Mouse (Mus musculus): ENCODE data around the gene 2010111I01Rik. TPM values are rescaled to one million over a fixed set of nuclear protein-coding genes. Genes with fewer than 3 reads are reported as not detected.

2010111I01Rik gene
- polyA plus RNA-seq, 2 experiments = 10.7 to 13.6 TPM

DNA sequence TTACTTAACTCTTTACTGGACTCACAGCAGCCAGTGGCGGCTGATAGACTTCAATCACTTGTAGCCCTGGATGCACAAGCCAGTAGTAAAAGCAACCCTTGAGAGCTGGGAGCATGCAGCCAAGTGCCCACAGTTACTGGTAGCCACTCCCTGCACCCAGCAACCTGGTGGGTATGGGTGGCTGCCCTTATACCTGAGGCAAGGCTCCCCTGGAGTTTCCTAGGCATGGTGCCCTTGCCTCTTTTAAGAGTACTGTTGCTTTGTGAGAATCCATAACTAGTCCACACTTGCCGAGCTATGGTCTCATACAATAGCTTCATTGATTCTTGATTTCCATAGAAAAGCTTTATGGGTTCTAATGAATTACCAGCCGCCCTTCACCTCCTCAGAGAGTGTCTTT lies 279.7 kb downstream of the 2010111I01Rik start:
- H3K9me3 ChIP-seq (ENCODE audit: control insufficient read depth, low read length) = no peaks in the 10 kb centered on the region
- 77% methylated on average over 3 of the region's 3 CpGs for WGBS (ENCODE audit: insufficient replicate concordance)
- ATAC-seq (ENCODE audit: insufficient read depth) = no peak
- DNase-seq (ENCODE audit: low read depth in 3 of 3, low spot score in 3 of 3) = no peak
- no peak overlapping the region for H3K4me2 ChIP-seq (ENCODE audit: low read depth)
- H3K27ac ChIP-seq = no peak overlapping the region
- no peak overlapping the region for H3K9ac ChIP-seq (replicated peaks)
- no peak overlapping the region for H3K4me3 ChIP-seq (ENCODE audit: insufficient read depth in 1 of 2, low read depth in 2 of 2, low read length in 2 of 2)
- H3K36me3 ChIP-seq (replicated peaks; ENCODE audit: control insufficient read depth, insufficient read depth, low read depth) = no peaks in the 10 kb centered on the region
- no peaks in the 10 kb centered on the region for H3K27me3 ChIP-seq (ENCODE audit: control insufficient read depth, insufficient read depth, low read length)
- TF ChIP-seq EP300 (IDR thresholded peaks at IDR 0.05; ENCODE audit: low read depth) = no peak
- no peak for TF ChIP-seq CTCF (IDR thresholded peaks at IDR 0.05; ENCODE audit: low read depth)
- peaks cover 3 to 6% of the 10 kb centered on the region in 2 experiments; a peak in 3 of 4 replicates for H3K4me1 ChIP-seq (replicated peaks; ENCODE audit: control insufficient read depth in 2 of 2, insufficient read depth in 2 of 2, low read length in 1 of 2)

DNA sequence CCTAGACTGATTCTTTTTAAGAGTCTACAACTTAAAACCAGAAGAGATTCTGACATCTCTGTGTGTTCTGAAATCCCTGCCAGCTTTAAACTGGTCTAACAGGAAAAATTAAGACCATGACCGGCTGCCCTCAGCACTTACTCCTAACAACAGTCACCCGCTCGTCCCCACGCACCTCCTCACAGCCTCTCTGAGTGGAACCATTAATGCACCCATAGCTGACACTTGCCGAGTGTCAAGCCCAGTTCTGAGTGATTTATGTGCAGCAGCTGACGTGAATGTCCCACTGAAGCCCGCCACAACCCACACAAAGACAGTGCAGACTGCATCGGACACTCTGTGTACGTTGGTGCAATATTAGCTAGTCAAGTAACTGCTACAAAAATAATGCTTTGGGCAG lies 280.5 kb downstream of the 2010111I01Rik start:
- H3K36me3 ChIP-seq (replicated peaks; ENCODE audit: control insufficient read depth, insufficient read depth, low read depth) = no peaks in the 10 kb centered on the region
- no peak overlapping the region for H3K4me3 ChIP-seq (ENCODE audit: insufficient read depth in 1 of 2, low read depth in 2 of 2, low read length in 2 of 2)
- WGBS (ENCODE audit: insufficient replicate concordance) = 75% methylated on average over 9 of the region's 9 CpGs
- no peak overlapping the region for H3K4me2 ChIP-seq (ENCODE audit: low read depth)
- ATAC-seq (ENCODE audit: insufficient read depth) (no peak), DNase-seq (ENCODE audit: low read depth in 3 of 3, low spot score in 3 of 3) (no peak)
- H3K27me3 ChIP-seq (ENCODE audit: control insufficient read depth, insufficient read depth, low read length) = no peaks in the 10 kb centered on the region
- H3K9ac ChIP-seq (replicated peaks) = no peak overlapping the region
- no peaks in the 10 kb centered on the region for H3K9me3 ChIP-seq (ENCODE audit: control insufficient read depth, low read length)
- TF ChIP-seq CTCF (IDR thresholded peaks at IDR 0.05; ENCODE audit: low read depth) = no peak
- TF ChIP-seq EP300 (IDR thresholded peaks at IDR 0.05; ENCODE audit: low read depth) = no peak
- H3K27ac ChIP-seq = no peak overlapping the region
- peaks cover 3 to 6% of the 10 kb centered on the region in 2 experiments; a peak in 3 of 4 replicates for H3K4me1 ChIP-seq (replicated peaks; ENCODE audit: control insufficient read depth in 2 of 2, insufficient read depth in 2 of 2, low read length in 1 of 2)

DNA sequence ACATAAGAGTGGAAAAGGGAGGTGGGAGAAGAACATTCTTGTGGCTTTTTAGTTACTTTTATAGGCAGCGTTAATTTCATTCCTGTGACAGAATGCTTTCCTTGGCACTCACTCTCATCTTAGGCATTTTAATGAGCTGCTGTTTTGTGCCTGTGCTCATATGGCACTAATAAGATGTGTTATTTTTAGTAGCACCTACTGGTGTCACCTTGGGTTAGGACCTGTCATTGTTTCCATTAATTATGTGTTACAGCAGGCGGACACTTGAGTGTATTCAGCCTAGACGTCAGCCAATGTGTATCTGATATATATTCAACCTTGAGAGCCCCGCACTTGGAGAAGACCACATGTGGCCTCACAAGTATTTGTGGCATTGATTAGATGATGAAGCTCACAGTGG lies 281.1 kb downstream of the 2010111I01Rik start:
- H3K9ac ChIP-seq (replicated peaks) = no peak overlapping the region
- H3K4me1 ChIP-seq (replicated peaks; ENCODE audit: control insufficient read depth in 2 of 2, insufficient read depth in 2 of 2, low read length in 1 of 2) = peaks cover 1 to 5% of the 10 kb centered on the region in 2 experiments; a peak in 3 of 4 replicates
- H3K27me3 ChIP-seq (ENCODE audit: control insufficient read depth, insufficient read depth, low read length) = no peaks in the 10 kb centered on the region
- DNase-seq (ENCODE audit: low read depth in 3 of 3, low spot score in 3 of 3) (no peak), ATAC-seq (ENCODE audit: insufficient read depth) (no peak)
- H3K27ac ChIP-seq = no peak overlapping the region
- no peak overlapping the region for H3K4me3 ChIP-seq (ENCODE audit: insufficient read depth in 1 of 2, low read depth in 2 of 2, low read length in 2 of 2)
- H3K9me3 ChIP-seq (ENCODE audit: control insufficient read depth, low read length) = no peaks in the 10 kb centered on the region
- WGBS (ENCODE audit: insufficient replicate concordance) = 72% methylated on average over 4 of the region's 4 CpGs
- TF ChIP-seq CTCF (IDR thresholded peaks at IDR 0.05; ENCODE audit: low read depth) (no peak), EP300 (IDR thresholded peaks at IDR 0.05; ENCODE audit: low read depth) (no peak)
- H3K4me2 ChIP-seq (ENCODE audit: low read depth) = no peak overlapping the region
- H3K36me3 ChIP-seq (replicated peaks; ENCODE audit: control insufficient read depth, insufficient read depth, low read depth) = no peaks in the 10 kb centered on the region

DNA sequence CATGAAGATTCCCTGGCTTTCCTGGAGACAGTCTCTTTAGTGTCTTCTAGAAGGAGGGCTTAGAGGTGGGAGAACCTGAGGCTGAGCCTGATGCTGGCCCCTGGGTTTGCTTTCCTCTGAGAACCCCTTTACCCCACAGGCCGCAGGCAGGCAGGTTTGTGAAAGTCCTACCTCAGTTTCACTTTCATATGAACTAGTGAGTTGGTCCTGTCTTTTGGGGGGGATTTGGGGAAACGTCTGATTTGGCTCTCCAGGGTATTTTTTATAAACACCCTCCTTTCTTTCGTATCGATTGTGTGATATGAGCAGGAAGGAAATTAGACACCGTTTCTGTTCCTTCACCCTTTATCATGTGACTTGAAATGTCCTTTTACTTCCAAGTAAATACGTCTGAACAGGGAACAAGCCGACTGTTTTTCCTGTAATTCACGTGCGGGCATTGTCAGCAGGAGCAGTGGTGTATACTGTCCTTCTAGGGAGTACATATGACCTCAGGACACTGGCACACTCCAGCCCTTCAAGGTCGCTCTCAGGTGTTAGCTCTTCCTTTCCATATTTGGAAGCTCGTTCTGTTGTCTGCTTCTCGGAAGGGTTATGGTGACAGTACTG lies 281.7 kb downstream of the 2010111I01Rik start:
- DNase-seq (ENCODE audit: low read depth in 3 of 3, low spot score in 3 of 3) (no peak), ATAC-seq (ENCODE audit: insufficient read depth) (no peak)
- Histone ChIP-seq H3K4me2 (ENCODE audit: low read depth) (no peak overlapping the region), H3K4me3 (ENCODE audit: insufficient read depth in 1 of 2, low read depth in 2 of 2, low read length in 2 of 2) (no peak overlapping the region), H3K36me3 (replicated peaks; ENCODE audit: control insufficient read depth, insufficient read depth, low read depth) (no peaks in the 10 kb centered on the region), H3K4me1 (replicated peaks; ENCODE audit: control insufficient read depth in 2 of 2, insufficient read depth in 2 of 2, low read length in 1 of 2) (peaks cover 0 to 3% of the 10 kb centered on the region in 2 experiments; a peak in 2 of 4 replicates), H3K9me3 (ENCODE audit: control insufficient read depth, low read length) (no peaks in the 10 kb centered on the region), H3K9ac (replicated peaks) (no peak overlapping the region), H3K27me3 (ENCODE audit: control insufficient read depth, insufficient read depth, low read length) (no peaks in the 10 kb centered on the region), H3K27ac (no peak overlapping the region)
- WGBS (ENCODE audit: insufficient replicate concordance) = 64% methylated on average over 12 of the region's 12 CpGs
- TF ChIP-seq EP300 (IDR thresholded peaks at IDR 0.05; ENCODE audit: low read depth) (no peak), CTCF (IDR thresholded peaks at IDR 0.05; ENCODE audit: low read depth) (no peak)

DNA sequence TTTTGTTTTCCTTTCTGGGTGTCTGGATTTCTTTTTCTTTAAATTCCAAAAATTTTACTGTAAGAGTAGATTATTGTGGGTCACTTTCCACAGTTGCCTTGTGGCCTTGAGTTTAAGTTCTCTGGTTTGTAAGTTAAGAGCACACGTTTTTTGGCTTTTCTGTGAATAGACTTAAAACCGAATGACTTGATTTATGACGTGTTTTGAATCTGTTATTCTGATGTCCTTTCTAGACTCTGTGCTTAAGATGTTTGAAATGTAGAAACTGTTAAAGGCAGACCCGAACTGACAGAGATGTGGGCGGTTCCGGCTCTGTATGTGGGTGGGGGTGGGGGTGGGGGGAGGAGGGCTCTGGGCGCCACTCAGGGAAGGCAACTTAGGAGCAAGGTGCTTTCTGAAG lies 282.3 kb downstream of the 2010111I01Rik start:
- 62% methylated on average over 7 of the region's 7 CpGs for WGBS (ENCODE audit: insufficient replicate concordance)
- Histone ChIP-seq H3K4me2 (ENCODE audit: low read depth) (no peak overlapping the region), H3K9me3 (ENCODE audit: control insufficient read depth, low read length) (no peaks in the 10 kb centered on the region), H3K9ac (replicated peaks) (no peak overlapping the region), H3K27me3 (ENCODE audit: control insufficient read depth, insufficient read depth, low read length) (no peaks in the 10 kb centered on the region), H3K36me3 (replicated peaks; ENCODE audit: control insufficient read depth, insufficient read depth, low read depth) (no peaks in the 10 kb centered on the region), H3K4me3 (ENCODE audit: insufficient read depth in 1 of 2, low read depth in 2 of 2, low read length in 2 of 2) (no peak overlapping the region), H3K27ac (no peak overlapping the region), H3K4me1 (replicated peaks; ENCODE audit: control insufficient read depth in 2 of 2, insufficient read depth in 2 of 2, low read length in 1 of 2) (no peaks in the 10 kb centered on the region; a peak in 1 of 4 replicates)
- DNase-seq (ENCODE audit: low read depth in 3 of 3, low spot score in 3 of 3) (no peak), ATAC-seq (ENCODE audit: insufficient read depth) (no peak)
- TF ChIP-seq CTCF (IDR thresholded peaks at IDR 0.05; ENCODE audit: low read depth) = no peak
- no peak for TF ChIP-seq EP300 (IDR thresholded peaks at IDR 0.05; ENCODE audit: low read depth)

All from liver, embryonic 14.5 days (tissue).